Mouse (Mus musculus): Measurements from ENCODE around the gene Prpf39. TPM values are rescaled to one million over a fixed set of nuclear protein-coding genes. Genes with fewer than 3 reads are reported as not detected.

Gene Prpf39
- total RNA-seq, 2 experiments from 2014 or later, result 12.2 TPM

Other genes starting within 250 kb of the Prpf39 start
- 1 to 10 TPM; 1.6 to 3.4 TPM for gene Gm527, start 118.4 kb upstream of the Prpf39 start, total RNA-seq (2021)
- 10 to 100 TPM; 12.7 to 12.9 TPM for gene Klhl28, start 70.8 kb upstream of the Prpf39 start, total RNA-seq (2021)
- gene Togaram1, start 70.5 kb upstream of the Prpf39 start, total RNA-seq (2021), result 1 to 10 TPM; 7.9 to 8.4 TPM
- 100 to 1,000 TPM; 261 to 263 TPM for gene Fkbp3, start 37.7 kb downstream of the Prpf39 start, total RNA-seq (2021)
- 1 to 10 TPM; 2.7 to 5.0 TPM for gene Fancm, start 39.3 kb downstream of the Prpf39 start, total RNA-seq (2021)
- gene Mis18bp1, start 136.3 kb downstream of the Prpf39 start, total RNA-seq (2021), result under 1 TPM; 0.12 to 0.49 TPM
- not detected for gene Wdr20rt, start 189.2 kb downstream of the Prpf39 start, total RNA-seq (2021)